Mouse (Mus musculus) forebrain, embryonic 14.5 days (tissue): Measurements from ENCODE around the gene Tectb. TPM values are rescaled to one million over a fixed set of nuclear protein-coding genes. Genes with fewer than 3 reads are reported as not detected.

Source experiments
- ATAC-seq: fragments of 200-750 bp; cut with Nextera tagmentation; 2 replicates; pipeline ENCODE4 v1.8.0; 2017; ENCODE audit warnings: mild to moderate bottlenecking, moderate library complexity
- DNase-seq: peaks from one replicate; pipeline ENCODE4 v3.0.0-alpha.2; 2015; ENCODE audit warnings: low spot score
- H3K27ac ChIP-seq: fragments of 300-500 bp; sonication (generic); 2 replicates; pipeline ENCODE4 v1.5.1; 2014; ENCODE audit warnings: low read depth, mild to moderate bottlenecking, control low read depth, low read length, moderate library complexity
- H3K27me3 ChIP-seq: fragments of 300-500 bp; sonication (generic); replicated peaks from 2 replicates; pipeline ENCODE4 v1.6.1; 2014; ENCODE audit warnings: low read length, control low read depth, mixed read lengths; ENCODE audit not compliant: control insufficient read depth, insufficient read depth
- H3K36me3 ChIP-seq: fragments of 300-500 bp; sonication (generic); 2 replicates; pipeline ENCODE4 v1.6.1; 2014; ENCODE audit warnings: low read length, control low read depth; ENCODE audit not compliant: control insufficient read depth, insufficient read depth
- H3K4me1 ChIP-seq: fragments of 300-500 bp; sonication (generic); 2 replicates; pipeline ENCODE4 v1.6.1; 2014; ENCODE audit warnings: antibody characterized with exemption, low read length, control low read depth; ENCODE audit not compliant: control insufficient read depth, insufficient read depth
- H3K4me2 ChIP-seq: fragments of 300-500 bp; sonication (generic); 2 replicates; pipeline ENCODE4 v1.6.1; 2014; ENCODE audit warnings: mild to moderate bottlenecking, control low read depth, low read length
- H3K4me3 ChIP-seq: fragments of 300-500 bp; sonication (generic); 2 replicates; pipeline ENCODE4 v1.5.1; 2014; ENCODE audit warnings: low read depth, low read length, control low read depth
- H3K9ac ChIP-seq: fragments of 300-500 bp; sonication (generic); 2 replicates; pipeline ENCODE4 v1.6.1; 2014; ENCODE audit warnings: mild to moderate bottlenecking, low read length, control low read depth, moderate library complexity
- H3K9me3 ChIP-seq: fragments of 300-500 bp; sonication (generic); replicated peaks from 2 replicates; pipeline ENCODE4 v1.6.1; 2016; ENCODE audit warnings: low read length, control low read depth, mixed read lengths; ENCODE audit not compliant: control insufficient read depth
- WGBS: fragments of 180-500 bp; shearing (Covaris S2); extraction: QIAGEN DNeasy Blood & Tissue Kit; methylation state at CpG from one replicate; pipeline ENCODE4 v1.1.7; 2014; 5-methylcytosine and 5-hydroxymethylcytosine counted together
- polyA plus RNA-seq: library from polyadenylated mRNA; unstranded; fragments of >200 nt; fragmentation: Nextera tagmentation; extraction: Ambion mirVana; gene quantifications from 2 replicates; pipeline ENCODE4 v1.2.1, GENCODE M21; 2014

The Tectb gene
- polyA plus RNA-seq, 1 experiment from 2014 or later = 0.24 TPM

GRCm38 (mm10) chr19:55158606-55159005, 21.9 kb upstream of the Tectb start:
- DNase-seq = peak; percentile 8
- Histone ChIP-seq H3K4me3 (no peak overlapping the region), H3K36me3 (no peaks in the 10 kb centered on the region), H3K9me3 (no peaks in the 10 kb centered on the region), H3K4me1 (no peaks in the 10 kb centered on the region), H3K4me2 (no peak overlapping the region), H3K9ac (no peak overlapping the region), H3K27me3 (no peaks in the 10 kb centered on the region), H3K27ac (no peak overlapping the region)
- 58% methylated on average over 8 of the region's 8 CpGs for WGBS
- ATAC-seq = no peak

GRCm38 (mm10) chr19:55159826-55160225, 20.7 kb upstream of the Tectb start:
- no peak overlapping the region for H3K9ac ChIP-seq
- DNase-seq (no peak), ATAC-seq (no peak)
- H3K9me3 ChIP-seq = no peaks in the 10 kb centered on the region
- no peak overlapping the region for H3K27ac ChIP-seq
- no peaks in the 10 kb centered on the region for H3K27me3 ChIP-seq
- no peak overlapping the region for H3K4me3 ChIP-seq
- no peak overlapping the region for H3K4me2 ChIP-seq
- 90% methylated on average over 6 of the region's 6 CpGs for WGBS
- H3K4me1 ChIP-seq = no peaks in the 10 kb centered on the region
- H3K36me3 ChIP-seq = no peaks in the 10 kb centered on the region

GRCm38 (mm10) chr19:55162271-55162670, 18.3 kb upstream of the Tectb start:
- H3K9me3 ChIP-seq = no peaks in the 10 kb centered on the region
- 86% methylated on average over 4 of the region's 4 CpGs for WGBS
- no peaks in the 10 kb centered on the region for H3K27me3 ChIP-seq
- no peak overlapping the region for H3K27ac ChIP-seq
- ATAC-seq (no peak), DNase-seq (no peak)
- H3K4me3 ChIP-seq = no peak overlapping the region
- H3K9ac ChIP-seq = no peak overlapping the region
- no peaks in the 10 kb centered on the region for H3K4me1 ChIP-seq
- no peak overlapping the region for H3K4me2 ChIP-seq
- no peaks in the 10 kb centered on the region for H3K36me3 ChIP-seq

GRCm38 (mm10) chr19:55164162-55164561, 16.4 kb upstream of the Tectb start:
- whole genome bisulfite sequencing = 92% methylated on average over 1 of the region's 1 CpGs
- H3K27ac ChIP-seq = no peak overlapping the region
- ATAC-seq (no peak), DNase-seq (no peak)
- no peaks in the 10 kb centered on the region for H3K9me3 ChIP-seq
- no peaks in the 10 kb centered on the region for H3K4me1 ChIP-seq
- no peaks in the 10 kb centered on the region for H3K36me3 ChIP-seq
- H3K27me3 ChIP-seq = no peaks in the 10 kb centered on the region
- no peak overlapping the region for H3K4me3 ChIP-seq
- H3K4me2 ChIP-seq = no peak overlapping the region
- no peak overlapping the region for H3K9ac ChIP-seq

- Histone ChIP-seq H3K36me3 (no peaks in the 10 kb centered on the region), H3K4me3 (no peak overlapping the region), H3K4me2 (no peak overlapping the region), H3K9me3 (peaks cover 3% of the 10 kb centered on the region; the same call in 1 of the 2 replicates), H3K4me1 (no peaks in the 10 kb centered on the region), H3K9ac (no peak overlapping the region), H3K27ac (no peak overlapping the region), H3K27me3 (no peaks in the 10 kb centered on the region)
- no peak for DNase-seq
- WGBS = 80% methylated on average over 1 of the region's 1 CpGs
- ATAC-seq = no peak
Measured at GRCm38 (mm10) chr19:55165183-55165865, 15.2 kb upstream of the Tectb start.

- ATAC-seq = no peak
- Histone ChIP-seq H3K9me3 (peaks cover 6% of the 10 kb centered on the region; the same call in 1 of the 2 replicates), H3K4me1 (no peaks in the 10 kb centered on the region), H3K27ac (no peak overlapping the region), H3K36me3 (no peaks in the 10 kb centered on the region), H3K9ac (no peak overlapping the region), H3K4me3 (no peak overlapping the region), H3K27me3 (no peaks in the 10 kb centered on the region), H3K4me2 (no peak overlapping the region)
- WGBS = 91% methylated on average over 4 of the region's 4 CpGs
- no peak for DNase-seq
Measured at GRCm38 (mm10) chr19:55165954-55166353, 14.6 kb upstream of the Tectb start.

- Histone ChIP-seq H3K27me3 (no peaks in the 10 kb centered on the region), H3K9me3 (peaks cover 6% of the 10 kb centered on the region; the same call in 1 of the 2 replicates), H3K9ac (no peak overlapping the region), H3K4me1 (no peaks in the 10 kb centered on the region), H3K27ac (no peak overlapping the region), H3K36me3 (no peaks in the 10 kb centered on the region), H3K4me2 (no peak overlapping the region), H3K4me3 (no peak overlapping the region)
- 95% methylated on average over 2 of the region's 2 CpGs for WGBS
- ATAC-seq (no peak), DNase-seq (no peak)
Measured at GRCm38 (mm10) chr19:55166741-55167140, 13.8 kb upstream of the Tectb start.

GRCm38 (mm10) chr19:55167741-55168140, 12.8 kb upstream of the Tectb start:
- DNase-seq (no peak), ATAC-seq (no peak)
- H3K4me2 ChIP-seq = no peak overlapping the region
- H3K9ac ChIP-seq = no peak overlapping the region
- WGBS = 70% methylated on average over 2 of the region's 2 CpGs
- H3K4me3 ChIP-seq = no peak overlapping the region
- no peaks in the 10 kb centered on the region for H3K36me3 ChIP-seq
- no peaks in the 10 kb centered on the region for H3K27me3 ChIP-seq
- H3K9me3 ChIP-seq = peaks cover 6% of the 10 kb centered on the region; the same call in 1 of the 2 replicates
- no peak overlapping the region for H3K27ac ChIP-seq
- H3K4me1 ChIP-seq = no peaks in the 10 kb centered on the region

GRCm38 (mm10) chr19:55168360-55168759, 12.2 kb upstream of the Tectb start:
- DNase-seq (no peak), ATAC-seq (no peak)

More at GRCm38 (mm10) chr19:55168360-55168759, 12.2 kb upstream of the Tectb start:
- Histone ChIP-seq H3K4me3 (no peak overlapping the region), H3K4me1 (no peaks in the 10 kb centered on the region), H3K9me3 (peaks cover 6% of the 10 kb centered on the region; the same call in 1 of the 2 replicates), H3K9ac (no peak overlapping the region), H3K27ac (no peak overlapping the region), H3K4me2 (no peak overlapping the region), H3K36me3 (no peaks in the 10 kb centered on the region), H3K27me3 (no peaks in the 10 kb centered on the region)
- 78% methylated on average over 6 of the region's 6 CpGs for WGBS
